Mouse (Mus musculus) midbrain, embryonic 15.5 days (tissue): Measurements from ENCODE around the gene Nwd2. TPM values are rescaled to one million over a fixed set of nuclear protein-coding genes. Genes with fewer than 3 reads are reported as not detected.
A peak's percentile ranks its signal among the peaks of the same experiment; 100 is the strongest.

Experiments used
- ATAC-seq: fragments of 200-750 bp; cut with Nextera tagmentation; replicated peaks from 2 replicates; pipeline ENCODE4 v1.8.0; 2017; ENCODE audit warnings: moderate TSS enrichment
- H3K27ac ChIP-seq: fragments of 300-500 bp; sonication (generic); 2 replicates; pipeline ENCODE4 v1.5.1; 2015; ENCODE audit warnings: mild to moderate bottlenecking, inconsistent platforms
- H3K27me3 ChIP-seq: fragments of 300-500 bp; sonication (generic); replicated peaks from 2 replicates; pipeline ENCODE4 v1.6.1; 2015; ENCODE audit warnings: inconsistent platforms
- H3K36me3 ChIP-seq: fragments of 300-500 bp; sonication (generic); replicated peaks from 2 replicates; pipeline ENCODE4 v1.6.1; 2015; ENCODE audit warnings: inconsistent platforms
- H3K4me1 ChIP-seq: fragments of 300-500 bp; sonication (generic); 2 replicates; pipeline ENCODE4 v1.6.1; 2015; ENCODE audit warnings: inconsistent platforms
- H3K4me2 ChIP-seq: fragments of 300-500 bp; sonication (generic); 2 replicates; pipeline ENCODE4 v1.6.1; 2015; ENCODE audit warnings: inconsistent platforms, mild to moderate bottlenecking, moderate library complexity
- H3K4me3 ChIP-seq: fragments of 300-500 bp; sonication (generic); 2 replicates; pipeline ENCODE4 v1.5.1; 2015; ENCODE audit warnings: mild to moderate bottlenecking, inconsistent platforms
- H3K9ac ChIP-seq: fragments of 300-500 bp; sonication (generic); 2 replicates; pipeline ENCODE4 v1.6.1; 2015; ENCODE audit warnings: mild to moderate bottlenecking, inconsistent platforms
- H3K9me3 ChIP-seq: fragments of 300-500 bp; sonication (generic); 2 replicates; pipeline ENCODE4 v1.6.1; 2016; ENCODE audit warnings: inconsistent platforms
- WGBS: fragments of 180-500 bp; shearing (Covaris S2); methylation state at CpG from one replicate; pipeline ENCODE4 v1.1.7; 2015; ENCODE audit warnings: mixed read lengths; 5-methylcytosine and 5-hydroxymethylcytosine counted together
- polyA plus RNA-seq: library from polyadenylated mRNA; unstranded; fragments of >200 nt; fragmentation: Nextera tagmentation; extraction: Ambion mirVana; gene quantifications from 2 replicates; pipeline ENCODE4 v1.2.1, GENCODE M21; 2015

Gene Nwd2
- polyA plus RNA-seq, 1 experiment from 2014 or later: 9.0 TPM

DNA sequence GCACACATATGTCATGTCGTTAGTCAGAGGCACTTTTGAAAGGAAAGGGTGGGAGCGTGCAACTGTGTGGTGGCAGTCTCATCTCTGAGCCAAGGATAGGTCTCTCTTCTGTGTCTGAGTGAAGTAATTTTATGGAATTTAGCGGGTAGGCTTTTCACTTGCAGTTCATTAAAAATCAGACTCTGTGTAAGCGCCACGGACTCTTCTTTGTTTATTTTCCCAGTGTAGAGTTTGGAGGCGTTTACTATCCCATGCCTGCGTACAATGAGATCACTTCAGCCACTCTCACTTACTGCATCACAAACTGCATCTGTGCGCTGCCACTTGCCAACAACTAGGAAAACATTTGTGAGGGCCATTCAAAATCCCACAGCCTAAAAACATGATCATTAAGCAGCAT is 118.6 kb downstream of the Nwd2 start:
- H3K27me3 ChIP-seq: no peaks in the 10 kb centered on the region
- no peak overlapping the region for H3K4me3 ChIP-seq
- WGBS: 67% methylated on average over 8 of the region's 8 CpGs
- H3K36me3 ChIP-seq: no peaks in the 10 kb centered on the region
- no peak overlapping the region for H3K27ac ChIP-seq
- H3K9me3 ChIP-seq: no peaks in the 10 kb centered on the region
- H3K4me2 ChIP-seq: 0 out of 2 replicates have a peak overlapping the region, but pooled peaks have one; percentile 5
- no peak; the same call in 1 of the 2 replicates for ATAC-seq
- H3K4me1 ChIP-seq: no peaks in the 10 kb centered on the region
- H3K9ac ChIP-seq: no peak overlapping the region

DNA sequence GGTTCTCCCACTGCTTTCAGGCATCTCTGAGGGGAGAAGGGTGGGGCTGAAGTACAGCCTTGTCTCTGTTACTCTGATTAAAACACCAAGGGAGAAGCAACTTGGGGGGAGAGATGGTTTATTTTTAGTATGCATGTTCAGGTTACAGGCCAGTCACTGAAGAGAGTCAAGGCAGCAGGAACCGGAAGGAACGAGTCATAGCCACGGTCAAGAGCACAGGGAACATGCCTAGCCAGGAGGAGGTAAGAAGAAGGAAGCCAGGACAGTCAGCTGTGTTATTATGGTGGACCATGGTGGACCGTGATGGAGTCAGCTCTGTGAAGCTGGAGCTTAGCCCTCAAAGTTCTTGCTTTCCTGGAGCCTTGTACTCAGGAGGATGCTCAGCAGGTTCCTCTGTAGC is 119.3 kb downstream of the Nwd2 start:
- no peak overlapping the region for H3K9ac ChIP-seq
- H3K27me3 ChIP-seq: no peaks in the 10 kb centered on the region
- H3K9me3 ChIP-seq: no peaks in the 10 kb centered on the region
- H3K4me2 ChIP-seq: no peak overlapping the region
- 84% methylated on average over 4 of the region's 4 CpGs for WGBS
- H3K4me3 ChIP-seq: no peak overlapping the region
- ATAC-seq: no peak
- H3K36me3 ChIP-seq: no peaks in the 10 kb centered on the region
- H3K27ac ChIP-seq: no peak overlapping the region
- H3K4me1 ChIP-seq: no peaks in the 10 kb centered on the region

DNA sequence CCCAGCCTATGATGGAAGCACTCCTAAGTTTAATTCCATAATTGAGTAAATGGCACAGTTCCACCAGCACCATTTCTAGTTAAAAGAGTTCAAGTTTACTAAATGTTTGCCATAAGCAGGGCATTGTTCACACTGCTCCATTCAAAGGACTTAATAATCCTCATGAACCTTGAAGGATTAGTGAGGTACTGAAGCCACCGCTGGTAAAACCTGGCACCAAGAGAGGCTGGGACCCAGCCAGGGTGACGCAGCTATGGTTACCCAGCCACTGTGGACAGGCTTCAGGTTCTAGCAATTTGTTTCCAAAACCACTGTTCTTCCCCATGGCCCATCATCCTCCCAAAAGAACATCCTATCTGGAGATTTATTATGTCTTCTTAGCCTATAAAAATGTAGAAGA is 124.1 kb downstream of the Nwd2 start:
- no peaks in the 10 kb centered on the region for H3K36me3 ChIP-seq
- no peak overlapping the region for H3K9ac ChIP-seq
- no peak overlapping the region for H3K4me3 ChIP-seq
- peak; percentile 53; the same call in 1 of the 2 replicates for ATAC-seq
- no peaks in the 10 kb centered on the region for H3K9me3 ChIP-seq
- H3K27ac ChIP-seq: no peak overlapping the region
- WGBS: 66% methylated on average over 2 of the region's 2 CpGs
- H3K27me3 ChIP-seq: no peaks in the 10 kb centered on the region
- no peak overlapping the region for H3K4me2 ChIP-seq
- H3K4me1 ChIP-seq: no peaks in the 10 kb centered on the region

DNA sequence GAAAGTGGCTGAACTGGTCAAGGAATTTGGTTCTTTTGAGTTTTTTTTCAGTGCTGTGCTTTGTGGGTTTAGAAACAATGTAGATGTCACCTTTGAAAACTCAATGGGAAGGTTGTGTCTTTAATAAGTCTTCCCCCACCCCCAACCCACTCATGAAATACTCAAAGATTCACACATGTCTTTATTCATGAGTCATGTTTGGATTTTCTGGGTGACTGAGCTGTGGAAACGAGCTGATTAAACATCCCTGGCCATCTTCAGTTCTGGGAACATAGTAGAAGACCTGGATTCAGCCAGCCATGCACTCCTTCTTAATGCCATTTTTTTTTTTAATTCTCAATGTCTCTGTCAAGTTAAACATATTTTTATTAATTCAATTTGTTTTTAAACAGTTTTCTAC is 124.7 kb downstream of the Nwd2 start:
- no peak for ATAC-seq
- WGBS: 34% methylated on average over 1 of the region's 1 CpGs

DNA sequence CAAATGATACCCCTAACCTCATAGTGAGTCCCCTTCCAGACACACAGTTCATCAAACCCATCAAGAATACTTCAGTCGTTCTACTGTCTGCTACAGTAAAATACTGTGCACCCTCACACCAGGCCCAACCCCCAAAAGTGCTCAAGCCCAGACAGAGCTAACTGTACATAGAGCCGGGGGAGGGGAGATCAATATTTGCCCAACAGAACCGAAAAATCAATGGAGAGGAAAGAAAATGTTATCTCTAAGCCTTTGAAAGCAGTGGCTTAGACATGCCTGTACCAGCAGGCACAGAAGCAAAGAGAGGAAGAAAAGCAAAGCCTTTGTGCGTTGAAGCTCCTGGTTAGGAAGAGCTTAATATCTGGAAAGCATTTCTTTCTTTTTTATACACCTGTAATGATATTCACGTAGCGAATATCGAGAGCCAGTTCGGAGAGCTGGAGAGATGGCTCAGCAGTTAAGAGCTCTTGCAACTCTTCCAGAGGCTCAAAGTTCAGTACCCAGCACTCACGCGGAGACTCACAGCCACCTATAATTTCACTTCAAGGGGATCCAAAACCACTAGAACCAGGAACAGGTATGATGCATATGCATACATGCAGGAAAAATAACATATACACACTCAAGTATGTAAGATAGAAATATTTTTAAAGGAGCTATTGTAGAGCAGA is 139.4 kb downstream of the Nwd2 start:
- H3K9ac ChIP-seq: no peak overlapping the region
- no peak overlapping the region for H3K27ac ChIP-seq
- no peaks in the 10 kb centered on the region for H3K27me3 ChIP-seq
- ATAC-seq: no peak
- no peak overlapping the region for H3K4me2 ChIP-seq
- no peaks in the 10 kb centered on the region for H3K36me3 ChIP-seq
- no peak overlapping the region for H3K4me3 ChIP-seq
- no peaks in the 10 kb centered on the region for H3K9me3 ChIP-seq
- no peaks in the 10 kb centered on the region for H3K4me1 ChIP-seq
- 89% methylated on average over 10 of the region's 10 CpGs for whole genome bisulfite sequencing

More for the DNA sequence above, 124.7 kb downstream of the Nwd2 start:
- Histone ChIP-seq H3K4me2 (no peak overlapping the region), H3K4me3 (no peak overlapping the region), H3K4me1 (no peaks in the 10 kb centered on the region), H3K36me3 (no peaks in the 10 kb centered on the region), H3K9ac (no peak overlapping the region), H3K27ac (no peak overlapping the region), H3K27me3 (no peaks in the 10 kb centered on the region), H3K9me3 (no peaks in the 10 kb centered on the region)

GRCm38 (mm10) chr5:63811819-63812508 is 163.1 kb downstream of the Nwd2 start, which contains the start of gene 0610040J01Rik:
Gene 0610040J01Rik, plus strand, starts transcription at chr5:63812363.
- peak within 1 kb of the TSS; percentile 94 for H3K4me2 ChIP-seq

DNA sequence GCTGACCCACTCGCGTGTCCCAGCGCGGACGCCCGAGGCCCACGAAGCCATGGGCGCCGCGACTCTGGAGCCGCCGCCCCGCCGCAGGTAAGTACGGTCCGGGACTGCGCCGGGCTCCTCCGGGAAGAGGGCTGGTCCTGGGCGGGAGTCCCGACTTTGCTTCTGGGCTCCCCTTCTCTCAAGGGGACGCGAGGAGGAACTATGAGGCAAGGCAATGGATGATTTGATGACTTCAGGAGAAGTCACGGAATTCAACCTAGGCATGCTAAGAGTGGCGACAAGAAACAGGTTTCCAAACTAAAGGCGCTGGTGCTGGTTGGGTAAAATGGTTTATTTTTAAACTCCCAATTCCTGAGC is 163.6 kb downstream of the Nwd2 start:
- Histone ChIP-seq H3K27ac (no peak overlapping the region), H3K36me3 (no peaks in the 10 kb centered on the region), H3K4me2 (peak overlapping the region; percentile 94), H3K9ac (peak overlapping the region; percentile 18), H3K9me3 (no peaks in the 10 kb centered on the region), H3K4me3 (peak overlapping the region; percentile 54), H3K27me3 (peaks cover 14% of the 10 kb centered on the region; the same call in 1 of the 2 replicates), H3K4me1 (peaks cover 9% of the 10 kb centered on the region; the same call in 1 of the 2 replicates)
- peak; percentile 4; the same call in 1 of the 2 replicates for ATAC-seq
- WGBS: under 1% methylated on average over 26 of the region's 26 CpGs

More at GRCm38 (mm10) chr5:63811819-63812508, 163.1 kb downstream of the Nwd2 start, which contains the start of gene 0610040J01Rik:
- Histone ChIP-seq H3K9ac (peak within 1 kb of the TSS; percentile 18), H3K9me3 (no peaks in the 10 kb centered on the region), H3K4me1 (peaks cover 9% of the 10 kb centered on the region; the same call in 1 of the 2 replicates), H3K4me3 (peak within 1 kb of the TSS; percentile 54), H3K36me3 (no peaks in the 10 kb centered on the region), H3K27me3 (peaks cover 14% of the 10 kb centered on the region; the same call in 1 of the 2 replicates), H3K27ac (no peak within 1 kb of the TSS)
- WGBS: 2% methylated on average over 42 of the region's 42 CpGs
- ATAC-seq: peak; percentile 93

- H3K9me3 ChIP-seq: no peaks in the 10 kb centered on the region
- peaks cover 9% of the 10 kb centered on the region; the same call in 1 of the 2 replicates for H3K4me1 ChIP-seq
- H3K9ac ChIP-seq: no peak overlapping the region
- no peak overlapping the region for H3K27ac ChIP-seq
- peaks cover 14% of the 10 kb centered on the region; the same call in 1 of the 2 replicates for H3K27me3 ChIP-seq
- no peak overlapping the region for H3K4me2 ChIP-seq
- whole genome bisulfite sequencing: 92% methylated on average over 7 of the region's 7 CpGs
- ATAC-seq: no peak
- H3K36me3 ChIP-seq: no peaks in the 10 kb centered on the region
- no peak overlapping the region for H3K4me3 ChIP-seq
These were observed 167.7 kb downstream of the Nwd2 start for GRCm38 (mm10) chr5:63816643-63817042.

DNA sequence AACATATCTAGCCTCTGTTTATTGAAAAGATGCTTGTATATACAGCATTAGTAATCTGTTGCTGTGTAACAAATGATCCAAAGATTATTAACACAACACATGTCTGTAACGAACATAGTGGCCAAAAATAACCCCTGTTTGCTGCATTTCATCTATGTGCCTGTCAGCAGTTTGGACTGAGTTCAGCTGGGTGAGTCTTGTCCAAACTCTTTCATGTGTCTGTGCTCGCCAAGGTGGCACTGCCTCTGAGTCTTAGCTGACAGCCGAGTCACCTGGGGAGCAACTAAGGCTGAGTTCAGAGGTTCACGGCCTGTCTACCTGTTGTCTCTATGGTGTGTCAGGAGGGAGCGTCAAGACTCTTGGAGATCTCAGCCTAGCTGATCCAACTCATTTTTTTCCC is 168.4 kb downstream of the Nwd2 start:
- Histone ChIP-seq H3K9ac (no peak overlapping the region), H3K27me3 (peaks cover 10% of the 10 kb centered on the region; the same call in 1 of the 2 replicates), H3K9me3 (no peaks in the 10 kb centered on the region), H3K36me3 (no peaks in the 10 kb centered on the region), H3K4me3 (no peak overlapping the region), H3K4me2 (no peak overlapping the region), H3K4me1 (peaks cover 5% of the 10 kb centered on the region; the same call in 1 of the 2 replicates), H3K27ac (no peak overlapping the region)
- WGBS: 88% methylated on average over 5 of the region's 5 CpGs
- no peak for ATAC-seq

DNA sequence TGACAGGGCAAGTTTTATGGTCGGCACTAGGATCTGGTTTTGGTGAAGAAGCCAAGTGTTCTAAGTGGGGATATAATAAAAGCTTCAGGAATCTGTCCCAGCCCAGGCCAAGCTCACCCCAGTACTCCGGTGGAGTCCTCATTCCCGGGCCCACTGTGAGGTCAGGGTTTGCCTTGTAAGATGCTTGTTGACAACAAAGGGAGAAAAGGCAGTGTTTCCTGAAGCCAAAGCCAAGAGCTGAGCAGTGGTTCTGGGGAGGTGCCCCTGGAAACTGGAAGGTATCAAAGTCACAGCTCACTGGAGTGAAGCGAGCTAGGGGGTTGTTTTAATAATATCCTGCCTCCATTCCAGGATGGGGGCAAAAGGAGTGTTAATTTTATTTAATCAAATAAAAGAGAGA is 170.1 kb downstream of the Nwd2 start:
- no peak overlapping the region for H3K9ac ChIP-seq
- H3K4me2 ChIP-seq: no peak overlapping the region
- H3K9me3 ChIP-seq: no peaks in the 10 kb centered on the region
- H3K4me1 ChIP-seq: no peaks in the 10 kb centered on the region
- no peak overlapping the region for H3K27ac ChIP-seq
- no peak for ATAC-seq
- H3K36me3 ChIP-seq: no peaks in the 10 kb centered on the region
- H3K27me3 ChIP-seq: 0 out of 2 replicates have a peak, but pooled peaks cover 4% of the 10 kb centered on the region
- WGBS: 54% methylated on average over 4 of the region's 4 CpGs
- no peak overlapping the region for H3K4me3 ChIP-seq

DNA sequence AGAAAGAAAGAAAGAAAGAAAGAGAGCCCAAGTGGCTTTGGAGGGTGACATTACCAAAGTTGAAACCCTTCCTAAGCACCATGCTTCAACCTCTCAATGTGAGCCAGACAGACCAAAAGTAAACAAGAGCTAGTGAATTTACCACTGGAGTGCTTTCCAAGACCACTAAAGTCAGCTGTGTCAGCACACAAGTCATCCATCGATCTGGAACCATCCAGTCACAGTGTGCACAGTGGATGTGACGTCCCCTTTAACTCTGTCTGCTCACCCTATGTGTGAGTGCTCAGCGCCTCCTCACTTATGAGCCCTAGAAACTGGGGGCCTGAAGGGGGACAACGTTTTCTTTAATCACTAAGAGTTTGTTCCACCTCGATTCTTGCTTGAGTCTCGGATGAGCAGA is 170.6 kb downstream of the Nwd2 start:
- WGBS: 82% methylated on average over 6 of the region's 6 CpGs
- H3K4me2 ChIP-seq: no peak overlapping the region
- H3K27ac ChIP-seq: no peak overlapping the region
- H3K27me3 ChIP-seq: no peaks in the 10 kb centered on the region
- H3K9me3 ChIP-seq: no peaks in the 10 kb centered on the region
- no peak overlapping the region for H3K9ac ChIP-seq
- ATAC-seq: no peak
- no peaks in the 10 kb centered on the region for H3K4me1 ChIP-seq
- no peak overlapping the region for H3K4me3 ChIP-seq
- H3K36me3 ChIP-seq: no peaks in the 10 kb centered on the region

- no peak overlapping the region for H3K9ac ChIP-seq
- no peaks in the 10 kb centered on the region for H3K9me3 ChIP-seq
- no peaks in the 10 kb centered on the region for H3K36me3 ChIP-seq
- H3K4me1 ChIP-seq: no peaks in the 10 kb centered on the region
- no peaks in the 10 kb centered on the region for H3K27me3 ChIP-seq
- ATAC-seq: no peak
- no peak overlapping the region for H3K4me3 ChIP-seq
- H3K27ac ChIP-seq: no peak overlapping the region
- H3K4me2 ChIP-seq: no peak overlapping the region
- 90% methylated on average over 5 of the region's 5 CpGs for WGBS
These were observed 172.3 kb downstream of the Nwd2 start for GRCm38 (mm10) chr5:63821176-63821575.
